Mouse (Mus musculus) heart, adult 2 months (tissue): ENCODE data around the gene Dnajc11. TPM values are rescaled to one million over a fixed set of nuclear protein-coding genes. Genes with fewer than 3 reads are reported as not detected.
A peak's percentile ranks its signal among the peaks of the same experiment; 100 is the strongest.

Experiments used
- DNase-seq, 2 experiments: peaks; one replicate each; pipeline ENCODE4 v3.0.0; 2021
- H3K27ac ChIP-seq: fragments of 200-600 bp; 2 replicates; pipeline ENCODE4 v1.8.1; 2022
- H3K27me3 ChIP-seq: fragments of 200-500 bp; 2 replicates; pipeline ENCODE4 v1.6.1; 2012; ENCODE audit warnings: mild to moderate bottlenecking, low read length, inconsistent platforms, mixed read lengths; ENCODE audit not compliant: control insufficient read depth, insufficient read depth
- H3K36me3 ChIP-seq: fragments of 200-500 bp; 2 replicates; pipeline ENCODE4 v1.6.1; 2012; ENCODE audit warnings: low read length, inconsistent platforms; ENCODE audit not compliant: control insufficient read depth, insufficient read depth
- H3K4me1 ChIP-seq: fragments of 200-500 bp; 2 replicates; pipeline ENCODE4 v1.6.1; 2011; ENCODE audit warnings: low read length; ENCODE audit not compliant: control insufficient read depth, insufficient read depth
- H3K4me3 ChIP-seq: fragments of 200-600 bp; 2 replicates; pipeline ENCODE4 v1.8.1; 2022
- H3K79me2 ChIP-seq: fragments of 200-500 bp; replicated peaks from 2 replicates; pipeline ENCODE4 v1.6.1; 2012; ENCODE audit warnings: mild to moderate bottlenecking, inconsistent platforms, low read length, moderate library complexity, mixed read lengths; ENCODE audit not compliant: control insufficient read depth, insufficient read depth
- H3K9ac ChIP-seq: fragments of 200-500 bp; 2 replicates; pipeline ENCODE4 v1.6.1; 2012; ENCODE audit warnings: low read depth, mild to moderate bottlenecking, control low read depth, inconsistent platforms, low read length, mixed read lengths
- CTCF ChIP-seq: fragments of 200-600 bp; IDR thresholded peaks from 2 replicates; pipeline ENCODE4 v1.8.1; 2022; ENCODE audit warnings: antibody characterized with exemption, mild to moderate bottlenecking, moderate library complexity
- EP300 ChIP-seq: fragments of 200-500 bp; IDR thresholded peaks from 2 replicates; pipeline ENCODE4 v1.6.1; 2011; ENCODE audit warnings: low read depth, low read length, control low read depth; ENCODE audit not compliant: insufficient read depth
- POLR2A ChIP-seq: fragments of 200-500 bp; IDR thresholded peaks from 2 replicates; pipeline ENCODE4 v1.6.1; 2011; ENCODE audit warnings: mild to moderate bottlenecking, low read depth, low read length, control low read depth; ENCODE audit not compliant: insufficient read depth
- WGBS: fragments of 180-500 bp; shearing (Covaris S2); methylation state at CpG from one replicate; pipeline ENCODE4 v1.1.7; 2018; 5-methylcytosine and 5-hydroxymethylcytosine counted together
- intact Hi-C: fragments of 180-260 bp; cut with DNase I; formaldehyde crosslinking; loops from one replicate; pipeline ENCODE4 v1.15.1; 2025
- polyA plus RNA-seq: library from polyadenylated mRNA; depleted of rRNA; stranded (reverse); fragments of >200 nt; gene quantifications from 2 replicates; pipeline ENCODE4 v1.2.3, GENCODE M21; 2012
- total RNA-seq, 2 experiments: library from RNA; stranded (reverse); gene quantifications; 2 replicates each; pipeline ENCODE4 v1.2.3; 2021

Gene Dnajc11
- total and polyA plus RNA-seq, 3 experiments = 55.9 to 84.3 (median 71.0) TPM

DNA sequence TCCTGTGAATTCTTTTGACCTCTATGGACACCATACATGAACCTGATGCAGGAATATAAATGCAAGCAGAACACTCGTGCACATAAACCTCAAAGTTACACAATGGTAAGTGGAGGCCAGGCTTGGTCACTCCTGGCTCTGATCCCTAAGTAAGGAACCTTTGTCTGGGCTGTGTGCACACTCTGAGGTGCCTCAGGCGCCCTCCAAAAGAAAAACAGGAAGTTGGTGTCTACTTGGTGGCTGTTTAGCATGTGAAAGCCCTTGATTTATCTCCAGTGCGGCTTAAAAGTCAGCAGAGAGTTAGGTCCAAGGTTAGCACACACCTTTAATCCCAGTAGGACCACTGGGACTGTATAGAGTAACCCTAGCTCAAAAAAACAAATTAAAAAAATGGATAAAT, 66.0 kb downstream of the Dnajc11 start:
- whole genome bisulfite sequencing = 60% methylated on average over 3 of the region's 3 CpGs
- Histone ChIP-seq H3K4me3 (no peak overlapping the region), H3K79me2 (peaks cover 4% of the 10 kb centered on the region; the same call in 1 of the 2 replicates), H3K27me3 (no peaks in the 10 kb centered on the region), H3K36me3 (no peaks in the 10 kb centered on the region; the same call in 1 of the 2 replicates), H3K4me1 (0 out of 2 replicates have a peak, but pooled peaks cover 1% of the 10 kb centered on the region), H3K9ac (no peak overlapping the region), H3K27ac (no peak overlapping the region)
- no peak for DNase-seq
- TF ChIP-seq CTCF = no peak
- TF ChIP-seq POLR2A = no peak
- no peak for TF ChIP-seq EP300
- intact Hi-C loops = no loop called here

DNA sequence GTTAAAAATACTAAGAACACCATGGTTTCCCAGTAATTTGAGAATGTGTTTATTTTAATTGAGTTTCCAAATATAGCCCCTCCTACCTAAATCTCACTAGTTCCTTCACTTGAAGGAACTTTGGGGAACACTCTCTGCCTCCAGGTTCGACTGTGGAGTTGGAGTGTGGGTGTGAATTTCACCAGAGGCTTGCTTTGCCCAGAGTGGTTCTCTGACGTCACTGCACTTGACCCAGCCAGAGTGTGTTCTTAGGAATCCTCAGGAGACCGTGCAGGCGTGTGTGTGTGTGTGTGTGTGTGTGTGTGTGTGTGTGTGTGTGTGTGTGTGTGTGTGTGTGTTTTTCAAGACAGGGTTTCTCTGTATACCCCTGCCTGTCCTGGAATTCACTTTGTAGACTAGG, 67.4 kb downstream of the Dnajc11 start:
- H3K4me3 ChIP-seq = no peak overlapping the region

GRCm38 (mm10) chr4:152001335-152001734, 67.8 kb downstream of the Dnajc11 start:
- Histone ChIP-seq H3K9ac (no peak overlapping the region), H3K36me3 (no peaks in the 10 kb centered on the region; the same call in 1 of the 2 replicates), H3K79me2 (no peaks in the 10 kb centered on the region), H3K4me3 (no peak overlapping the region), H3K27ac (no peak overlapping the region), H3K27me3 (no peaks in the 10 kb centered on the region), H3K4me1 (no peaks in the 10 kb centered on the region)
- intact Hi-C loops = no loop called here
- no peak for TF ChIP-seq POLR2A
- TF ChIP-seq CTCF = no peak
- TF ChIP-seq EP300 = no peak
- no peak for DNase-seq
- 72% methylated on average over 4 of the region's 4 CpGs for WGBS

More for the DNA sequence above, 67.4 kb downstream of the Dnajc11 start:
- 36% methylated on average over 4 of the region's 4 CpGs for WGBS
- DNase-seq = no peak
- Histone ChIP-seq H3K36me3 (no peaks in the 10 kb centered on the region; the same call in 1 of the 2 replicates), H3K27ac (no peak overlapping the region), H3K79me2 (peaks cover under 1% of the 10 kb centered on the region; the same call in 1 of the 2 replicates), H3K9ac (no peak overlapping the region), H3K27me3 (no peaks in the 10 kb centered on the region), H3K4me1 (no peaks in the 10 kb centered on the region)
- TF ChIP-seq CTCF = no peak
- TF ChIP-seq POLR2A = no peak
- no peak for TF ChIP-seq EP300
- intact Hi-C loops = no loop called here

GRCm38 (mm10) chr4:152002063-152002462, 68.6 kb downstream of the Dnajc11 start:
- H3K4me1 ChIP-seq = no peaks in the 10 kb centered on the region
- intact Hi-C loops = loop anchor here (2.0 kb wide), 1 partner anchor 19 kb away; no protein-coding TSS in a partner anchor
- TF ChIP-seq POLR2A (no peak), CTCF (no peak), EP300 (no peak)
- no peak overlapping the region for H3K9ac ChIP-seq
- no peak overlapping the region for H3K4me3 ChIP-seq
- DNase-seq = no peak
- H3K36me3 ChIP-seq = no peaks in the 10 kb centered on the region; the same call in 1 of the 2 replicates
- H3K27me3 ChIP-seq = no peaks in the 10 kb centered on the region
- 96% methylated on average over 3 of the region's 3 CpGs for WGBS
- no peak overlapping the region for H3K27ac ChIP-seq
- no peaks in the 10 kb centered on the region for H3K79me2 ChIP-seq

DNA sequence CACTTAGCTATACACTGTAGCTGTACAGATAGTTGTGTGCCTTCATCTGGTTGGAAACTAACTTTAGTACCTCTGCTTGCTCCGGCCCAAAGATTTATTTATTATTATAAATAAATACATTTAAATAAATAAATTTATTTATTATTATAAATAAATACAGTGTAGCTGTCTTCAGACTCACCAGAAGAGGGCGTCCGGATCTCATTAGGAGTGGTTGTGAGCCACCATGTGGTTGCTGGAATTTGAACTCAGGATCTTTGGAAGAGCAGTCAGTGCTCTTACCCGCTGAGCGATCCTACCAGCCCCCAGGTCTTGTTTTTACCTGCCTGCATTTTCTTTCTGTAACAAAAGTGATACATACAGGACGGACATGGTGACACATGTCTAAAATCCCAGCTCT, 72.6 kb downstream of the Dnajc11 start:
- no peak overlapping the region for H3K27ac ChIP-seq
- 84% methylated on average over 6 of the region's 6 CpGs for WGBS
- no peak overlapping the region for H3K4me3 ChIP-seq
- no peaks in the 10 kb centered on the region for H3K27me3 ChIP-seq
- no peak overlapping the region for H3K9ac ChIP-seq
- intact Hi-C loops = no loop called here
- peaks cover 8% of the 10 kb centered on the region for H3K4me1 ChIP-seq
- no peak for DNase-seq
- no peaks in the 10 kb centered on the region for H3K36me3 ChIP-seq
- no peaks in the 10 kb centered on the region; the same call in 1 of the 2 replicates for H3K79me2 ChIP-seq
- TF ChIP-seq CTCF (peak; percentile 65), EP300 (no peak), POLR2A (no peak)

DNA sequence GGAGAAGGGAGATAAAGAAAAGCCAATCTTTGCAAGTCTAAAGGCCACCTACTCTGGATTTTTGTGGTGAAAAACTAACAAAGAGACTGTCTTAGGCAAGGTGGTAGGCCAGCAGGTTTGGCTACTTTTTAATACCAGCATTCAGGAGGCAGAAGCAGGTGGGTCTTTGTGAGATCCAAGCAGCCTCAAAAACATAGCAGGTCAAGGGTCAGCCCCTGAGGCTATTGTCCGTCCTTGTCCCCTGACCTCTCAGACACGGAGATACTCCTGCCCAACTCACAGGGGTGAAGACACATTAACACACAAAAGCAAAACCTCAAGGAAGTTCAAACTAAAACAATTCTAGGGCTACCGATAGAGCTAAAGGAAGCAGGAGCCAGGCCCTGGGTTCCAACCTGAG, 73.3 kb downstream of the Dnajc11 start:
- WGBS = 65% methylated on average over 3 of the region's 3 CpGs
- DNase-seq = no peak
- Histone ChIP-seq H3K9ac (no peak overlapping the region), H3K4me1 (peaks cover 10% of the 10 kb centered on the region), H3K79me2 (no peaks in the 10 kb centered on the region; the same call in 1 of the 2 replicates), H3K27me3 (no peaks in the 10 kb centered on the region), H3K27ac (peak overlapping the region; percentile 98), H3K4me3 (no peak overlapping the region), H3K36me3 (no peaks in the 10 kb centered on the region; the same call in 1 of the 2 replicates)
- TF ChIP-seq POLR2A (no peak), CTCF (no peak), EP300 (no peak)
- intact Hi-C loops = loop anchor here (1.0 kb wide), 1 partner anchor 10 kb away; no protein-coding TSS in a partner anchor
